Comparison of ENCODE assay signal across 8 mouse cellular contexts in the genomic region with DNA sequence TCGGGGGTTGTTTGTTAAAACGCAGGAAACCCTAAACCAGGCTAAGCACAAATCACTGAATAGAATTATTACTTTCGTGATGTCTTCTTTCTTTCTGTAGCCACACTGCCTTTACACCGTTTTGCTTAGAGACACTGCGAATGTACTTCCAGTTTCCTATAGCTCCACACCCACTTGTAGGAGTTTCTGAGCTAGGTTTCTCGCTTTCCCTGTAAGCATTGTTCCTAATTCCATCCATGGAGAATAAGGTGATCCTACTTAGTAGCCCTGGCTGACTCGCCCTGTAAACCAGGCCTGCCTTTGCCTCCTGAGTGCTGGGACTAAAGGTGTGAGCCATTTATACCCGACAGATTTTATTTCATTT. TPM values are rescaled to one million over a fixed set of nuclear protein-coding genes. Genes with fewer than 3 reads are reported as not detected.
DNase-seq lines count a peak whose midpoint lies in the region; ATAC-seq lines count a peak whose summit lies in the region.

No protein-coding gene starts in this region.

- no peak for DNase-seq in lung, postnatal 10 days
- DNase-seq in urinary bladder, postnatal 10 days (ENCODE audit: low spot score): no peak
- DNase-seq in adrenal gland, adult 8-10 months: no peak

- peak overlapping the region; percentile 64 for H3K4me2 ChIP-seq in lung, embryonic 15.5 days
- H3K4me2 ChIP-seq in limb, embryonic 12.5 days: peak overlapping the region; percentile 45
- peak overlapping the region; percentile 57 for H3K4me2 ChIP-seq in neural tube, embryonic 15.5 days

- H3K9me3 ChIP-seq in lung, embryonic 15.5 days: no peaks in the 10 kb centered on the region
- H3K9me3 ChIP-seq in limb, embryonic 12.5 days: no peaks in the 10 kb centered on the region
- H3K9me3 ChIP-seq in neural tube, embryonic 15.5 days (replicated peaks): no peaks in the 10 kb centered on the region

- H3K4me3 ChIP-seq in lung, embryonic 15.5 days: peak overlapping the region; percentile 58
- H3K4me3 ChIP-seq in limb, embryonic 12.5 days (replicated peaks): peak overlapping the region; percentile 53
- peak overlapping the region; percentile 53 for H3K4me3 ChIP-seq in neural tube, embryonic 15.5 days (replicated peaks)

- no peaks in the 10 kb centered on the region for H3K36me3 ChIP-seq in lung, embryonic 15.5 days
- no peaks in the 10 kb centered on the region for H3K36me3 ChIP-seq in limb, embryonic 12.5 days
- H3K36me3 ChIP-seq in neural tube, embryonic 15.5 days: no peaks in the 10 kb centered on the region

- H3K4me1 ChIP-seq in lung, embryonic 15.5 days: no peaks in the 10 kb centered on the region
- no peaks in the 10 kb centered on the region for H3K4me1 ChIP-seq in limb, embryonic 12.5 days (replicated peaks)
- H3K4me1 ChIP-seq in neural tube, embryonic 15.5 days: peaks cover 11% of the 10 kb centered on the region

- H3K27ac ChIP-seq in lung, embryonic 15.5 days: no peak overlapping the region
- peak overlapping the region; percentile 60; the same call in 1 of the 2 replicates for H3K27ac ChIP-seq in limb, embryonic 12.5 days
- H3K27ac ChIP-seq in neural tube, embryonic 15.5 days (replicated peaks): peak overlapping the region; percentile 58

- H3K9ac ChIP-seq in lung, embryonic 15.5 days: no peak overlapping the region
- H3K9ac ChIP-seq in limb, embryonic 12.5 days (replicated peaks): no peak overlapping the region
- no peak overlapping the region; the same call in 1 of the 2 replicates for H3K9ac ChIP-seq in neural tube, embryonic 15.5 days (replicated peaks)

- peaks cover 19% of the 10 kb centered on the region for H3K27me3 ChIP-seq in lung, embryonic 15.5 days
- H3K27me3 ChIP-seq in limb, embryonic 12.5 days: peaks cover 31% of the 10 kb centered on the region
- H3K27me3 ChIP-seq in neural tube, embryonic 15.5 days (replicated peaks): peaks cover 38% of the 10 kb centered on the region

- 0 out of 2 replicates have a peak, but pooled peaks have one; percentile 9 for ATAC-seq in lung, embryonic 15.5 days (ENCODE audit: borderline replicate concordance, extremely low read depth, low FRiP score, low TSS enrichment)
- peak; percentile 56 for ATAC-seq in erythroid progenitor cell, adult 5-6 weeks (replicated peaks; ENCODE audit: low FRiP score, poor library complexity, severe bottlenecking)
- ATAC-seq in limb, embryonic 12.5 days (ENCODE audit: insufficient number of reproducible peaks, insufficient read depth, low FRiP score, low TSS enrichment, low read depth): peak; percentile 33; the same call in 1 of the 2 replicates
- ATAC-seq in neural tube, embryonic 15.5 days (ENCODE audit: low FRiP score): peak; percentile 11; the same call in 1 of the 2 replicates
- ATAC-seq in inflammation-experienced regulatory T-cells, adult 6 months: no peak

- 21% methylated on average over 8 of the region's 8 CpGs for WGBS in lung, embryonic 15.5 days
- WGBS in limb, embryonic 12.5 days: 24% methylated on average over 8 of the region's 8 CpGs
- WGBS in neural tube, embryonic 15.5 days: 23% methylated on average over 8 of the region's 8 CpGs

RNA-seq across cellular contexts. Expression of gene Kantr, which starts 0.4 kb away (rescaled TPM):
- polyA plus RNA-seq in lung, embryonic 15.5 days (2015; fragmentation: Nextera tagmentation; extraction: Ambion mirVana): 11.0 and 12.0 TPM in 2 replicates
- 15.1 and 24.3 TPM in 2 replicates for total RNA-seq in erythroid progenitor cell, adult 5-6 weeks (2015; ENCODE audit: low replicate concordance)
- total RNA-seq in erythroid progenitor cell, adult 5-6 weeks (2017; ENCODE audit: low replicate concordance): 2.8 and 3.8 TPM in 2 replicates
- polyA plus RNA-seq in limb, embryonic 12.5 days (2016; fragmentation: Nextera tagmentation; extraction: Ambion mirVana): 24.8 and 27.0 TPM in 2 replicates
- 30.0 and 32.4 TPM in 2 replicates for polyA plus RNA-seq in neural tube, embryonic 15.5 days (2015; fragmentation: Nextera tagmentation; extraction: Ambion mirVana)
- polyA plus RNA-seq in inflammation-experienced regulatory T-cells, adult 6 months (2017; shearing (Covaris generic)): 10 to 100 TPM; 23.5 to 46.6 (median 37.2) TPM
- total RNA-seq in adrenal gland, adult 8-10 months (2022): 10 to 100 TPM; 12.9 to 21.2 (median 18.2) TPM

RNA-seq across cellular contexts. Expression of gene Tspyl2, which starts 14.6 kb away (rescaled TPM):
- 26.1 and 30.7 TPM in 2 replicates for polyA plus RNA-seq in lung, embryonic 15.5 days (2015; fragmentation: Nextera tagmentation; extraction: Ambion mirVana)
- 0.84 and 1.4 TPM in 2 replicates for total RNA-seq in erythroid progenitor cell, adult 5-6 weeks (2015; ENCODE audit: low replicate concordance)
- 2.0 and 2.1 TPM in 2 replicates for total RNA-seq in erythroid progenitor cell, adult 5-6 weeks (2017; ENCODE audit: low replicate concordance)
- polyA plus RNA-seq in limb, embryonic 12.5 days (2016; fragmentation: Nextera tagmentation; extraction: Ambion mirVana): 41.3 and 41.9 TPM in 2 replicates
- 56.9 and 71.6 TPM in 2 replicates for polyA plus RNA-seq in neural tube, embryonic 15.5 days (2015; fragmentation: Nextera tagmentation; extraction: Ambion mirVana)
- 10 to 100 TPM in 2 of 3 experiments, 1 to 10 TPM in 1; 8.6 to 15.8 (median 12.8) TPM for polyA plus RNA-seq in inflammation-experienced regulatory T-cells, adult 6 months (2017; shearing (Covaris generic))
- total RNA-seq in adrenal gland, adult 8-10 months (2022): 10 to 100 TPM; 43.6 to 97.6 (median 77.6) TPM

RNA-seq across cellular contexts. Expression of gene Gpr173, which starts 40.8 kb away (rescaled TPM):
- 3.1 and 3.3 TPM in 2 replicates for polyA plus RNA-seq in lung, embryonic 15.5 days (2015; fragmentation: Nextera tagmentation; extraction: Ambion mirVana)
- not detected in 2 replicates for total RNA-seq in erythroid progenitor cell, adult 5-6 weeks (2015; ENCODE audit: low replicate concordance)
- not detected in 2 replicates for total RNA-seq in erythroid progenitor cell, adult 5-6 weeks (2017; ENCODE audit: low replicate concordance)
- polyA plus RNA-seq in limb, embryonic 12.5 days (2016; fragmentation: Nextera tagmentation; extraction: Ambion mirVana): 4.1 and 5.8 TPM in 2 replicates
- 8.4 and 8.5 TPM in 2 replicates for polyA plus RNA-seq in neural tube, embryonic 15.5 days (2015; fragmentation: Nextera tagmentation; extraction: Ambion mirVana)
- not detected for polyA plus RNA-seq in inflammation-experienced regulatory T-cells, adult 6 months (2017; shearing (Covaris generic))
- total RNA-seq in adrenal gland, adult 8-10 months (2022): 1 to 10 TPM; 1.2 to 4.1 (median 2.9) TPM
